Mouse (Mus musculus) CD4-positive, CD25-positive, alpha-beta regulatory T cell, adult 9 weeks (primary cell): Measurements from ENCODE around the gene 9030612E09Rik. TPM values are rescaled to one million over a fixed set of nuclear protein-coding genes. Genes with fewer than 3 reads are reported as not detected.

ENCODE experiments used
- polyA plus RNA-seq: library from polyadenylated mRNA; unstranded; fragments of 100-300 nt; shearing (Covaris generic); gene quantifications from one replicate; pipeline ENCODE4 v1.2.1, GENCODE M21; 2017

9030612E09Rik gene
- not detected for polyA plus RNA-seq

GRCm38 (mm10) chr10:43174326-43175155 is at the start of gene 9030612E09Rik, which contains the start of gene Sobp:
9030612E09Rik (plus strand) TSS chr10:43174704.
Sobp (minus strand) TSS chr10:43174530.

GRCm38 (mm10) chr10:43220910-43221625 is 46.6 kb downstream of the 9030612E09Rik start, which contains the start of gene Pdss2:
Pdss2 (plus strand) TSS chr10:43221486.

Other genes with a start within 250 kb of the 9030612E09Rik start
- gene Sobp, start 174 bp upstream of the 9030612E09Rik start, polyA plus RNA-seq, result not detected
- gene Pdss2, start 46.8 kb downstream of the 9030612E09Rik start, polyA plus RNA-seq, result 13.8 TPM